13 mouse cellular contexts compared by ENCODE assay signal in genomic region chr8:120014267-120015023, GRCm38 (mm10). TPM values are rescaled to one million over a fixed set of nuclear protein-coding genes. Genes with fewer than 3 reads are reported as not detected.
DNase-seq lines count a peak whose midpoint lies in the region; ATAC-seq lines count a peak whose summit lies in the region.
"Had no signal": no experiment of that assay in that cellular context is flagged by ENCODE, and none has a peak within 500 bp of the region (broad histone marks: within the 10 kb centered on the region; RNA-seq: fewer than 3 reads in every experiment).

No protein-coding gene starts in this region.

- WGBS in stomach, embryonic 15.5 days = 51% methylated on average over 15 of the region's 15 CpGs

- no peak overlapping the region for H3K9ac ChIP-seq in stomach, embryonic 15.5 days
- H3K9ac ChIP-seq: liver, embryonic 14.5 days had no signal

- 0 out of 2 replicates have a peak overlapping the region, but pooled peaks have one; percentile 31 for H3K27ac ChIP-seq in stomach, embryonic 15.5 days
- H3K27ac ChIP-seq: forebrain, embryonic 10.5 days; heart, adult 2 months; liver, embryonic 14.5 days had no signal

- ATAC-seq in hematopoietic stem cell, adult 5-6 weeks (replicated peaks in 1 of 2; ENCODE audit: insufficient read depth in 1 of 2, low FRiP score in 2 of 2, low TSS enrichment in 1 of 2, low read depth in 1 of 2, poor library complexity in 2 of 2, severe bottlenecking in 2 of 2) = peak; percentile 52 to 65; a peak in 3 of 4 replicates
- ATAC-seq in stomach, embryonic 15.5 days (ENCODE audit: insufficient read depth, low FRiP score, low read depth) = no peak
- no peak for ATAC-seq in inflammation-experienced regulatory T-cells, adult 6 months
- ATAC-seq: activated CD4-positive, CD25-positive, alpha-beta regulatory T cell, adult 4 months had no signal

- no peak overlapping the region for H3K4me3 ChIP-seq in stomach, embryonic 15.5 days (replicated peaks)
- H3K4me3 ChIP-seq: forebrain, embryonic 10.5 days; heart, adult 2 months had no signal

- H3K27me3 ChIP-seq in stomach, embryonic 15.5 days (replicated peaks) = no peaks in the 10 kb centered on the region

- no peaks in the 10 kb centered on the region for H3K36me3 ChIP-seq in stomach, embryonic 15.5 days
- H3K36me3 ChIP-seq: forebrain, embryonic 10.5 days had no signal

- intact Hi-C loops in heart, postnatal 14 days (cut with DNase I) = no loop called here

- peak; percentile 52 for DNase-seq in kidney, adult 11 months
- no peak for DNase-seq in kidney, adult 8-10 months
- peak; percentile 48 to 71 for DNase-seq in kidney, postnatal 25 days
- no peak for DNase-seq in adrenal gland, adult 8-10 months
- DNase-seq in heart, postnatal 14 days = no peak
- DNase-seq: cerebellum, adult 9-10 months; heart, adult 2 months had no signal

- H3K4me1 ChIP-seq in stomach, embryonic 15.5 days = peaks cover 16% of the 10 kb centered on the region

- no peak overlapping the region for H3K4me2 ChIP-seq in stomach, embryonic 15.5 days

- no peaks in the 10 kb centered on the region for H3K9me3 ChIP-seq in stomach, embryonic 15.5 days
- H3K9me3 ChIP-seq: forebrain, embryonic 10.5 days had no signal

RNA-seq across cellular contexts. Expression of gene Crispld2, which starts 22.2 kb away (rescaled TPM):
- total RNA-seq in hematopoietic stem cell, adult 5-6 weeks (2017) = 2.1 and 6.6 TPM in 2 replicates
- 33.5 and 34.5 TPM in 2 replicates for polyA plus RNA-seq in stomach, embryonic 15.5 days (2015; fragmentation: Nextera tagmentation; extraction: Ambion mirVana)
- polyA plus RNA-seq in inflammation-experienced regulatory T-cells, adult 6 months (2017; shearing (Covaris generic)) = under 1 TPM in 1 of 3 experiments, not detected in 2; 0.34 TPM
- total RNA-seq in adrenal gland, adult 8-10 months (2022) = 10 to 100 TPM in 2 of 4 experiments, 1 to 10 TPM in 2; 7.4 to 14.4 (median 10.5) TPM
- 10 to 100 TPM; 16.9 to 17.6 TPM for total RNA-seq in heart, postnatal 14 days (2021)
- polyA plus RNA-seq: activated CD4-positive, CD25-positive, alpha-beta regulatory T cell, adult 4 months had no signal

Comparison
In these comparisons a context has a peak if more than half of its experiments do, and no peak if none do; other contexts are left out.
1. DNase-seq: peak in kidney, adult 11 months (single experiment) and kidney, postnatal 25 days (2 of 2); none in kidney, adult 8-10 months (0 of 2), adrenal gland, adult 8-10 months (single experiment) and heart, postnatal 14 days (0 of 2).
2. ATAC-seq: peak in hematopoietic stem cell, adult 5-6 weeks (2 of 2); none in stomach, embryonic 15.5 days (single experiment) and inflammation-experienced regulatory T-cells, adult 6 months (single experiment).